Mouse (Mus musculus) hindbrain, embryonic 11.5 days (tissue): ENCODE data around the gene Emilin3. TPM values are rescaled to one million over a fixed set of nuclear protein-coding genes. Genes with fewer than 3 reads are reported as not detected.

Source experiments
- ATAC-seq: fragments of 200-750 bp; cut with Nextera tagmentation; 2 replicates; pipeline ENCODE4 v1.8.0; 2017; ENCODE audit warnings: mild to moderate bottlenecking, moderate TSS enrichment, moderate library complexity; ENCODE audit not compliant: low FRiP score
- DNase-seq: peaks from one replicate; pipeline ENCODE4 v3.0.0-alpha.2; 2015; ENCODE audit warnings: low spot score
- H3K27ac ChIP-seq: fragments of 300-500 bp; sonication (generic); 2 replicates; pipeline ENCODE4 v1.5.1; 2014; ENCODE audit warnings: mild to moderate bottlenecking, low read depth, low read length
- H3K27me3 ChIP-seq: fragments of 300-500 bp; sonication (generic); 2 replicates; pipeline ENCODE4 v1.6.1; 2014; ENCODE audit warnings: mild to moderate bottlenecking, low read length, moderate library complexity, mixed read lengths; ENCODE audit not compliant: control insufficient read depth, insufficient read depth
- H3K36me3 ChIP-seq: fragments of 300-500 bp; sonication (generic); 2 replicates; pipeline ENCODE4 v1.6.1; 2014; ENCODE audit warnings: mild to moderate bottlenecking, low read length, moderate library complexity, mixed read lengths; ENCODE audit not compliant: control insufficient read depth, insufficient read depth
- H3K4me1 ChIP-seq: fragments of 300-500 bp; sonication (generic); replicated peaks from 2 replicates; pipeline ENCODE4 v1.6.1; 2014; ENCODE audit warnings: low read length, mixed read lengths; ENCODE audit not compliant: control insufficient read depth, insufficient read depth
- H3K4me2 ChIP-seq: fragments of 300-500 bp; sonication (generic); replicated peaks from 2 replicates; pipeline ENCODE4 v1.6.1; 2014; ENCODE audit warnings: mild to moderate bottlenecking, low read depth, low read length
- H3K4me3 ChIP-seq: fragments of 300-500 bp; sonication (generic); 2 replicates; pipeline ENCODE4 v1.5.1; 2014; ENCODE audit warnings: low read depth, low read length
- H3K9ac ChIP-seq: fragments of 300-500 bp; sonication (generic); 2 replicates; pipeline ENCODE4 v1.6.1; 2014; ENCODE audit warnings: low read depth, low read length
- H3K9me3 ChIP-seq: fragments of 300-500 bp; sonication (generic); 2 replicates; pipeline ENCODE4 v1.6.1; 2016; ENCODE audit warnings: low read length; ENCODE audit not compliant: control insufficient read depth
- WGBS: fragments of 180-500 bp; shearing (Covaris S2); extraction: QIAGEN DNeasy Blood & Tissue Kit; methylation state at CpG from one replicate; pipeline ENCODE4 v1.1.7; 2014; 5-methylcytosine and 5-hydroxymethylcytosine counted together
- polyA plus RNA-seq: library from polyadenylated mRNA; unstranded; fragments of >200 nt; fragmentation: Nextera tagmentation; extraction: Ambion mirVana; gene quantifications from 2 replicates; pipeline ENCODE4 v1.2.1, GENCODE M21; 2014

The Emilin3 gene
- polyA plus RNA-seq, 1 experiment from 2014 or later, result 0.66 TPM

GRCm38 (mm10) chr2:160921285-160921684, 9.2 kb upstream of the Emilin3 start:
- Histone ChIP-seq H3K4me1 (no peaks in the 10 kb centered on the region), H3K4me3 (no peak overlapping the region), H3K27me3 (no peaks in the 10 kb centered on the region), H3K27ac (no peak overlapping the region), H3K36me3 (no peaks in the 10 kb centered on the region), H3K4me2 (no peak overlapping the region), H3K9ac (no peak overlapping the region), H3K9me3 (no peaks in the 10 kb centered on the region)
- DNase-seq, result no peak
- WGBS, result 70% methylated on average over 3 of the region's 7 CpGs
- no peak for ATAC-seq

DNA sequence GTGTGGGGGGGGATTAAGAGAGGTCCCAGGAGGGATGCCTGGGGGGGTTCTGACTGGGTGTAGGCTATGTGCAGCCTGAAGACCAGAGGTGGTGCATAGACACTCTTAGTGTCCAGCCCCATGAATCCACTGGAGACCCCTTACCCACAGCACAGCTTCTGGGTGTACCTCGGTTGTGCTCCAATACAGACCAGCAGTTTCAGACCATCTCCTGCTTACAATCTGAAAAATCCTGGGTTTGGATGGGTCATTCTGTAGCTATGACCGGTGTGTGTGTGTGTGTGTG, 6.7 kb upstream of the Emilin3 start:
- Histone ChIP-seq H3K4me2 (no peak overlapping the region), H3K4me1 (no peaks in the 10 kb centered on the region), H3K9ac (no peak overlapping the region), H3K9me3 (no peaks in the 10 kb centered on the region), H3K4me3 (no peak overlapping the region), H3K27ac (no peak overlapping the region), H3K36me3 (no peaks in the 10 kb centered on the region), H3K27me3 (peaks cover 6% of the 10 kb centered on the region; the same call in 1 of the 2 replicates)
- ATAC-seq (no peak; the same call in 1 of the 2 replicates), DNase-seq (no peak)
- 76% methylated on average over 2 of the region's 2 CpGs for WGBS

DNA sequence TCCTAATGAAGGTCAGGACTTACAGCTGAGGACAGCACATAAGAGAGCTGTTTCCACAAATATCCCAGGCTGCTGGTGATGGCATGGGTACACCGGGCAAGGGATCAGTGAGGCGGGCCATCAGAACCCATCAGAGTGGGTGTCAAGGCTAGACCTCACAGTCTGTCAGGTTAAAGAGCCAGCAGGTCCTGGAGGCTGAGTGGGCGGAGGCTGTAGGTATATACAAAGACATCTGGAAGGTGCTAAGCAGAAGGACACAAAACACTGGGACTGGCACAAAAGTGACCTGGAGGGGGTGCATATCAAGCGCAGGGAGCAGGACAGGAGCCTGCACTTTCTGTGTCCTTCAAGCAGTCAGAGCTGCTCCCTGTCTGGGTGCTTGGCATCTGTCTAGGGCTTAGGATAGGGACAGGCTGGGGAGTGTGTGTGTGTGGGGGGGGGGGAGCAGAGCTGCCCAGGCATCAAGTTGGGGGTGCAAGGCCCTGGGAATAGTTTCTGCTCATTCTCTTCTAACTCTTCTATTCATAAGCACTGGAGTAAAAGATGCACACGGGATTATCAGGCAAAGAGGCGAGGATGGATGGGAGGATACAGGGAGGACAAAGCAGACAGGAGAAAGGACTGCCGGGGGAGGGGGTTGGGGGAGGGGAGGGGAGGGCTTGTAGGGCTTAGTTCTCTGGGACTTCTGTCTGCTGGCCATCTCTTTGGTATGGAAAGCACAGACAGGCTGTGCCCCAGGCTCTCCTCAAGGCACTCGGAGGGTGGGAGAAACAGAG, 6.2 kb upstream of the Emilin3 start:
- no peak overlapping the region for H3K4me2 ChIP-seq
- no peaks in the 10 kb centered on the region for H3K9me3 ChIP-seq
- ATAC-seq (peak; percentile 64), DNase-seq (no peak)
- no peak overlapping the region for H3K27ac ChIP-seq
- no peak overlapping the region for H3K4me3 ChIP-seq
- WGBS, result 51% methylated on average over 8 of the region's 8 CpGs
- no peaks in the 10 kb centered on the region for H3K36me3 ChIP-seq
- no peaks in the 10 kb centered on the region for H3K4me1 ChIP-seq
- no peak overlapping the region for H3K9ac ChIP-seq
- peaks cover 10% of the 10 kb centered on the region; the same call in 1 of the 2 replicates for H3K27me3 ChIP-seq

DNA sequence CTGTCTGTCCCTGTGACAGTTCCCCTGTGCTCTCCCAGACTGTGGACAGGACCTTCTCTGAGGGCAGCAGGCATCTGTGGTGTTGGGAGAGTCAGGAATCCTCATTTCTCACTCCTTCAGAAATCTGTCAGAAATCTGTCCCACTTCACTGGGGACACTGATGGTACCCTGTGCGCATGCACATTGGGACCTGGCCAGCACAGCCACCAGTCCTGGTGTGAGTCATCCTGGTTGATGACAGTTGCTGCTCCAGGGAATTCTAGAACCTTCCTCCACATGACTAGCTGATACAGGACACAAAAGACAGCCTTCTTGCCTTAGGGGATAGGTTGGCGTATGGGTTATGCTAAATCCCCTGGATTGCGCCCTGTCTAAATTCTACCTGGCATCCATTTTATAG, 5.2 kb upstream of the Emilin3 start:
- 93% methylated on average over 3 of the region's 3 CpGs for WGBS
- no peaks in the 10 kb centered on the region for H3K9me3 ChIP-seq

GRCm38 (mm10) chr2:160916714-160917113, 4.6 kb upstream of the Emilin3 start:
- no peak overlapping the region for H3K27ac ChIP-seq
- peaks cover 2% of the 10 kb centered on the region for H3K4me1 ChIP-seq
- no peak overlapping the region for H3K4me3 ChIP-seq
- H3K9me3 ChIP-seq, result no peaks in the 10 kb centered on the region
- H3K4me2 ChIP-seq, result no peak overlapping the region
- 72% methylated on average over 8 of the region's 8 CpGs for WGBS
- no peaks in the 10 kb centered on the region for H3K36me3 ChIP-seq
- H3K9ac ChIP-seq, result no peak overlapping the region
- ATAC-seq (no peak), DNase-seq (no peak)
- peaks cover 26% of the 10 kb centered on the region for H3K27me3 ChIP-seq

More for the DNA sequence above, 5.2 kb upstream of the Emilin3 start:
- Histone ChIP-seq H3K36me3 (no peaks in the 10 kb centered on the region), H3K9ac (no peak overlapping the region), H3K4me2 (no peak overlapping the region), H3K4me3 (no peak overlapping the region), H3K27me3 (peaks cover 20% of the 10 kb centered on the region), H3K27ac (no peak overlapping the region), H3K4me1 (no peaks in the 10 kb centered on the region)
- ATAC-seq, result no peak
- DNase-seq, result no peak

GRCm38 (mm10) chr2:160915821-160916610, 3.9 kb upstream of the Emilin3 start:
- Histone ChIP-seq H3K9me3 (no peaks in the 10 kb centered on the region), H3K27ac (no peak overlapping the region), H3K27me3 (peaks cover 33% of the 10 kb centered on the region), H3K4me2 (no peak overlapping the region), H3K9ac (no peak overlapping the region), H3K4me1 (peaks cover 6% of the 10 kb centered on the region), H3K36me3 (no peaks in the 10 kb centered on the region), H3K4me3 (no peak overlapping the region)
- 81% methylated on average over 13 of the region's 13 CpGs for WGBS
- no peak for DNase-seq
- no peak for ATAC-seq

- Histone ChIP-seq H3K4me1 (peaks cover 6% of the 10 kb centered on the region), H3K27ac (no peak overlapping the region), H3K27me3 (peaks cover 43% of the 10 kb centered on the region), H3K4me3 (no peak overlapping the region), H3K9ac (no peak overlapping the region), H3K4me2 (no peak overlapping the region), H3K36me3 (no peaks in the 10 kb centered on the region), H3K9me3 (no peaks in the 10 kb centered on the region)
- WGBS, result 85% methylated on average over 9 of the region's 9 CpGs
- no peak for ATAC-seq
- no peak for DNase-seq
Measured at GRCm38 (mm10) chr2:160914656-160915055, 2.5 kb upstream of the Emilin3 start.

DNA sequence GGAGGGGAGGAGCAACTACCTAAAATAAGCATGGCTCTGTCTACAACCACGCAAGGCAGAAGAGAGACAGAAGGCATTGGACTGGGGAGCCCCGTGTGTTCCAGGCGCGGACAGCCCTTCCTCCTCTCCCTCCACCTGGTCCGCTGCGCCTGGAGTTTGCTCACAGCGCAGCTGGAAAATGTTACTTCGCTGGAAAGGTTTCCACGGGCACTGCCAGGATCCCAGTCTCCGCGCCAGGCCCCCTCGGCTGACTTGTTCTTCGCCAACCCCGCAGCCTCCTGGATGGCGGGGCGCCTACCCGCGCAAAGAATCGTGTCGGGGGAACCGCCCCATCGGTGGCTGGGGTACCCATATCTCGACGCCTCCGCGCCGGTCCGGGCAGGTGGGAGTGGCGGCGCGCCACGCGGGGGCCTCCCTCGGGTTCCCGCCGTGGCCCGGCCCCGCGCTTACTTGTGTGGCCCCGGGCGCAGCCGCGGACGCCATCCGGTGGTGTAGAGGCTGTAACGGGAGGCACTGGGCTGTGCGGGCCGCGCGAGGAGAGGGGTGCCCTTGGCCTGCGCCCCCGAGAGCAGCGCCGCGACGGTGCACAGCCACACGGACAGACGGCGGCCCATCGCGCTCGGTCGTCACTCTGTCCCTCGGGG, 448 bp downstream of the Emilin3 start:
- no peak overlapping the region for H3K27ac ChIP-seq
- peaks cover 6% of the 10 kb centered on the region for H3K4me1 ChIP-seq
- H3K4me2 ChIP-seq, result peak overlapping the region; percentile 93
- peaks cover 45% of the 10 kb centered on the region for H3K27me3 ChIP-seq
- DNase-seq (peak; percentile 51), ATAC-seq (peak; percentile 51)
- 2% methylated on average over 64 of the region's 64 CpGs for WGBS
- no peaks in the 10 kb centered on the region for H3K36me3 ChIP-seq
- H3K9me3 ChIP-seq, result no peaks in the 10 kb centered on the region
- H3K4me3 ChIP-seq, result peak overlapping the region; percentile 52
- H3K9ac ChIP-seq, result peak overlapping the region; percentile 56
